Mouse (Mus musculus) kidney, embryonic 16.5 days (tissue): Measurements from ENCODE around the gene Coa7. TPM values are rescaled to one million over a fixed set of nuclear protein-coding genes. Genes with fewer than 3 reads are reported as not detected.

Experiments
- ATAC-seq: fragments of 200-750 bp; cut with Nextera tagmentation; 2 replicates; pipeline ENCODE4 v1.8.0; 2017; ENCODE audit warnings: moderate TSS enrichment; ENCODE audit not compliant: low FRiP score, low TSS enrichment
- H3K27ac ChIP-seq: fragments of 300-500 bp; sonication (generic); 2 replicates; pipeline ENCODE4 v1.5.1; 2014; ENCODE audit warnings: low read length
- H3K27me3 ChIP-seq: fragments of 300-500 bp; sonication (generic); 2 replicates; pipeline ENCODE4 v1.6.1; 2014; ENCODE audit warnings: low read length, control low read depth, mixed read lengths; ENCODE audit not compliant: insufficient read depth
- H3K36me3 ChIP-seq: fragments of 300-500 bp; sonication (generic); 2 replicates; pipeline ENCODE4 v1.6.1; 2014; ENCODE audit warnings: low read length, control low read depth, mixed read lengths; ENCODE audit not compliant: insufficient read depth
- H3K4me1 ChIP-seq: fragments of 300-500 bp; sonication (generic); 2 replicates; pipeline ENCODE4 v1.6.1; 2014; ENCODE audit warnings: low read length, control low read depth, mixed read lengths; ENCODE audit not compliant: insufficient read depth
- H3K4me2 ChIP-seq: fragments of 300-500 bp; sonication (generic); replicated peaks from 2 replicates; pipeline ENCODE4 v1.6.1; 2014; ENCODE audit warnings: low read depth, low read length
- H3K4me3 ChIP-seq: fragments of 300-500 bp; sonication (generic); 2 replicates; pipeline ENCODE4 v1.5.1; 2014; ENCODE audit warnings: mild to moderate bottlenecking, low read length
- H3K9ac ChIP-seq: fragments of 300-500 bp; sonication (generic); replicated peaks from 2 replicates; pipeline ENCODE4 v1.6.1; 2014; ENCODE audit warnings: low read length
- H3K9me3 ChIP-seq: fragments of 300-500 bp; sonication (generic); 2 replicates; pipeline ENCODE4 v1.6.1; 2016; ENCODE audit warnings: low read length, control low read depth
- WGBS: fragments of 180-500 bp; shearing (Covaris S2); extraction: QIAGEN DNeasy Blood & Tissue Kit; methylation state at CpG from one replicate; pipeline ENCODE4 v1.1.7; 2014; 5-methylcytosine and 5-hydroxymethylcytosine counted together
- polyA plus RNA-seq: library from polyadenylated mRNA; unstranded; fragments of >200 nt; fragmentation: Nextera tagmentation; extraction: Ambion mirVana; gene quantifications from 2 replicates; pipeline ENCODE4 v1.2.1, GENCODE M21; 2015

Gene Coa7
- polyA plus RNA-seq, 1 experiment from 2014 or later, result 52.9 TPM

DNA sequence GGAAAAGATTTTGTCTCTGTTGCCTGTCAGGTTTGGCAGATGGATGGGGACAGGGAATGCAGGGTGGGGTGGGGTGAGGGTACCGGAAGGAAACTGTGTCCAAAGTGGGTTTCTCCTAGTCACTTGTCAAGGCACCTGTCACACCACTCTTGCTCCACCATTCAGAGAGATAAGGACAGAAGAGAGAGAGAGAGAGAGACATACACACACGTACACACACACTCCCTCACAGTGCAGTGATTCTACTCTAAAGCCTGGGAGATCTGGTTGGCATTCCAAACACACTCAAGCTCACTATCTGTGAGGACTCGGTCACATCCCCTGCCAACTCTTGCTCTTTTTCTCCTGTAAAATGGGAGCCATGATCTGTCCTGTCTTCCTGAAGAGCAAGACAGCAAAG lies 44.2 kb downstream of the Coa7 start:
- H3K4me3 ChIP-seq, result no peak overlapping the region
- H3K27ac ChIP-seq, result no peak overlapping the region
- peaks cover 9% of the 10 kb centered on the region for H3K4me1 ChIP-seq
- H3K9ac ChIP-seq, result no peak overlapping the region
- 81% methylated on average over 3 of the region's 3 CpGs for WGBS
- H3K36me3 ChIP-seq, result no peaks in the 10 kb centered on the region
- H3K4me2 ChIP-seq, result no peak overlapping the region
- H3K27me3 ChIP-seq, result no peaks in the 10 kb centered on the region
- no peak for ATAC-seq
- H3K9me3 ChIP-seq, result no peaks in the 10 kb centered on the region

DNA sequence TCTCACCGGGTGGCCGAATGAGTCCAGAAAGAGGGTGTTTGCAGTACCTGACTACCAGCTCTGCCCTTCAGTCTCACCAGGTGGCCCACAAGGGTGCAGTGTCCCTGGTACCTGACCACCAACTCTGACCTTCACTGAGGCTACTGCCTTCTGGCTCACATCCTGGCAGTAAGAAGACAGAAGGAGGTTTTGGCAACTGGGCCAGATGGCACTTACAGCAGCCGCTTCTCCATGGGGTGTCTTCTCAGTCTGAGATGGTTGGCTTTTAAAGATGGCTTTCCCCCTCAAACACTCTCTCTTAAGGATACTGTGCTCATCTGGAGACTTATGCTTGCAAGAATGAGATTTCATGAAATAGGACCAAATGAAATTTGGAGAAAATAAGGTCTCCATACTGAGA lies 51.5 kb downstream of the Coa7 start:
- H3K27me3 ChIP-seq, result peaks cover 22% of the 10 kb centered on the region
- H3K4me3 ChIP-seq, result no peak overlapping the region
- H3K9ac ChIP-seq, result no peak overlapping the region
- H3K27ac ChIP-seq, result no peak overlapping the region
- ATAC-seq, result no peak
- 66% methylated on average over 3 of the region's 3 CpGs for WGBS
- no peak overlapping the region for H3K4me2 ChIP-seq
- H3K9me3 ChIP-seq, result no peaks in the 10 kb centered on the region
- H3K4me1 ChIP-seq, result 0 out of 2 replicates have a peak, but pooled peaks cover 3% of the 10 kb centered on the region
- H3K36me3 ChIP-seq, result no peaks in the 10 kb centered on the region

DNA sequence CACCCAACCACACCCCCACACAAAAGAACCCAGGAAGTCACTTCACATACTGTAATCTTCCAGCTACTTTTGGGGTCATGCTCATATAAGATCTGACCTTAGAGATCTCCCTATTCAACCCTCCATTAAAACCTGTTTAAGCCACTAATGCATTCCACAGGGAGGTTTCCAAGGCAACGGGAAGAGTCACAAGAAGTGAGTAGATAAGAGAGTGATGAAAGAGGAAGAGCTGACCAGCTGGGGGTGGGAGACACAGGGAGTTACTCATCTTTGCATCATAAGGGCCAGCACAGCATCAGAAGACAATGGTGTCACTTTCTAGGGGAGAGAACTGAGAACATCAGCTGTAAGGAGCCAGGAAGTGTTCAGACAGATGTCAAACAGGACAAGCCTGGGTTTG lies 52.2 kb downstream of the Coa7 start:
- Histone ChIP-seq H3K4me2 (no peak overlapping the region), H3K4me1 (0 out of 2 replicates have a peak, but pooled peaks cover 3% of the 10 kb centered on the region), H3K27ac (no peak overlapping the region), H3K36me3 (no peaks in the 10 kb centered on the region), H3K4me3 (no peak overlapping the region), H3K9ac (no peak overlapping the region), H3K9me3 (no peaks in the 10 kb centered on the region), H3K27me3 (peaks cover 26% of the 10 kb centered on the region)
- 50% methylated on average over 1 of the region's 1 CpGs for WGBS
- no peak for ATAC-seq

DNA sequence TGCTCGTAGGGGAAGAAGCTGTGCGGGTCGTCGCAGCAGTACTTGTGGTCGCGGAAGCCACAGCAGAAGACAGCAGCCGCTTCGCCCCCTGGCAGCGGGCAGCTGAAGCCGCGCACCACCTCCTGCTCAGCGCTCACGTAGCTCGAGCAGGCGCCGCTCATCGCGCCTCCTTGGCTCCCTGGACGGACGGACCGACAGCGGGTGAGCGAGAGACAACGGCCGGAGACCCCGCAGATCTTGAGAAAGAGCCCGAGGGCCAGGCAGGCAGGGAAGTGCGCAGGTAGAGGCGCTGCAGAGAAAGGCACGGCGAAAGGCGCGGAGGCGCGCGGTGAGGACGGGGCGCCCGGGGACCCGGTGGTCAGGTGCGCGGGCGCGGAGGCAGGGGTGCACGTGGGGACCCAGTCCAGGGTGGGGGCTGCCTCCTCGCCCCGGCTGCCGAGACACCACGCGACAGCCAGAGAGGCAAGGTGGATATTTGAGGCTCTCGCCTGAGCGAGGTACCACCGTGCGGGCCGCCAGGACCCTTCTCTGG lies 55.3 kb downstream of the Coa7 start, which contains the start of gene Shisal2a:
Gene Shisal2a (minus strand): TSS at position 167 of the 532 bp plus-strand sequence.
- H3K4me1 ChIP-seq, result peaks cover 10% of the 10 kb centered on the region; the same call in 1 of the 2 replicates
- 0 out of 2 replicates have a peak, but pooled peaks have one; percentile 24 for ATAC-seq
- H3K27me3 ChIP-seq, result peaks cover 26% of the 10 kb centered on the region
- H3K4me3 ChIP-seq, result peak within 1 kb of the TSS; percentile 53
- H3K4me2 ChIP-seq, result peak within 1 kb of the TSS; percentile 76
- H3K9me3 ChIP-seq, result no peaks in the 10 kb centered on the region
- peak within 1 kb of the TSS; percentile 71 for H3K9ac ChIP-seq
- no peak within 1 kb of the TSS for H3K27ac ChIP-seq
- WGBS, result 2% methylated on average over 52 of the region's 55 CpGs
- H3K36me3 ChIP-seq, result no peaks in the 10 kb centered on the region

DNA sequence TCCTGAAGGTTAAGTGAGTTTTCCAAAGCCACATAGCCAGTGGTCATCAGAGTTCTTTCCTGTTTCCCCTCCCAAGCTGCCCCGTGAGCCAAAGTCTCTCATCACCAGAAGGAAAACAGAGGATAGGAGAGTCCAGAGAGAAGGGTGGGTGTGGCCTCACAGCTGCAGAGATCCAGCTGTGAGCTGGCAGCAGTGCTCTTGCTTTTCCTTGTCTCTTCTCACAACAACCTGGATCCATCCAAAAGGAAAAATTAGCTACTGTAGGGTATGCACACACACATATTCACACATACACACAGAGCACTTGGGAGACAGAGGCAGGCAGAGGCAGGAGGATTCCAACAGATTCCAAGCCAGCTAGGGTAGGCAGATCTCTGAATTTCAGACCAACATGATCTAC lies 58.1 kb downstream of the Coa7 start:
- Histone ChIP-seq H3K9ac (no peak overlapping the region), H3K27ac (no peak overlapping the region), H3K4me1 (peaks cover 11% of the 10 kb centered on the region; the same call in 1 of the 2 replicates), H3K27me3 (peaks cover 26% of the 10 kb centered on the region), H3K4me3 (no peak overlapping the region), H3K9me3 (no peaks in the 10 kb centered on the region), H3K4me2 (no peak overlapping the region), H3K36me3 (no peaks in the 10 kb centered on the region)
- WGBS, result 20% methylated on average over 1 of the region's 1 CpGs
- no peak for ATAC-seq

DNA sequence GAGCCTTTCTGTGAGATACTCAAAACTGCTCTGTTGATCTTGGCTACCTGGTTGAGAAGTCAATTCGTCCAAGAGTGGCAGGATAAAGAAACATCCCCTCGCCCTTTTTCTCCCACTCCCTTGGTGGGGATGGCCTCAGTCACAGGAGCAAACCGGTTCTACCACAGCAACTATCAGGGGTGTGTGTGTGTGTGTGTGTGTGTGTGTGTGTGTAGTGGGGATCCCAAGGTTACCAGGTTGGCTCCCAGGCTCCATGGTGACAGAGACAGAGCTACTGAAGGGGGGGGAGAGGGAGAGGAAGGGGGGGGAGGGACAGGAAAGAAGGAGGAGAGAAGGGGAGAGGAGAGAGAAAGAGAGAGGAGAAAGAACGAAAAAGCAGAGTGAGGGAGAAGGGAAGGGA lies 59.2 kb downstream of the Coa7 start:
- 27% methylated on average over 4 of the region's 4 CpGs for WGBS
- Histone ChIP-seq H3K9me3 (no peaks in the 10 kb centered on the region), H3K9ac (peak overlapping the region; percentile 72), H3K36me3 (no peaks in the 10 kb centered on the region), H3K4me3 (peak overlapping the region; percentile 44), H3K27me3 (peaks cover 20% of the 10 kb centered on the region), H3K4me2 (peak overlapping the region; percentile 67), H3K4me1 (peaks cover 11% of the 10 kb centered on the region; the same call in 1 of the 2 replicates), H3K27ac (peak overlapping the region; percentile 82)
- no peak; the same call in 1 of the 2 replicates for ATAC-seq

DNA sequence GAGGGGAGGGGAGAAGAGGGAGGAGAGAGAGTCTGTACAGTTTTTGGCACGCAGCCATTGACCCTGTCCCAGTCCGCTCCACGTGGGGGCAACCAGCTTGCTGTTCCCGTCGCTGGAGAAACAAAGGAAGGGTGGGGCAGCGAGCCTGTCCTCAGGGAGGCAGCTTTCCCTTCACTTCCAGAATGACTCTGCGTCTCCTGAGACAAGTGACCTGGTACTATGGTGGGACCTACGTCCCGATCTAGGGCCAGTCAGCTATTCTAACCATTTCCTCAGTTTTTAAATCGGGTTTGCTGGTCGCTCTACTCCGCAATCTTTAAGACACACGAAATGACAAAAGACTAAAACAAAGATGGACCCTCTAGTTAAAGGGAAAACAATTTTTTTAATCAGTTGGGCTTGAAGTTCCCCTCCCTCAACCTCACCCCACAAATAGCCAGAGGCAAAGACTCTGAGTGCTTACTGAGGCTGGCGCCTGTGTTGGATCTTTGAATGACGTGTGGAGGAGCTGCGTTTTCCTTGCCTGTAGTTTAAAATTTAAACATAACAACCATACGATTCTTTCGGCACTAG lies 59.8 kb downstream of the Coa7 start:
- Histone ChIP-seq H3K36me3 (no peaks in the 10 kb centered on the region), H3K27ac (peak overlapping the region; percentile 82), H3K9ac (peak overlapping the region; percentile 72), H3K4me1 (peaks cover 11% of the 10 kb centered on the region; the same call in 1 of the 2 replicates), H3K9me3 (no peaks in the 10 kb centered on the region), H3K27me3 (peaks cover 14% of the 10 kb centered on the region), H3K4me3 (peak overlapping the region; percentile 44), H3K4me2 (peak overlapping the region; percentile 67)
- peak; percentile 83 for ATAC-seq
- WGBS, result 1% methylated on average over 18 of the region's 18 CpGs

DNA sequence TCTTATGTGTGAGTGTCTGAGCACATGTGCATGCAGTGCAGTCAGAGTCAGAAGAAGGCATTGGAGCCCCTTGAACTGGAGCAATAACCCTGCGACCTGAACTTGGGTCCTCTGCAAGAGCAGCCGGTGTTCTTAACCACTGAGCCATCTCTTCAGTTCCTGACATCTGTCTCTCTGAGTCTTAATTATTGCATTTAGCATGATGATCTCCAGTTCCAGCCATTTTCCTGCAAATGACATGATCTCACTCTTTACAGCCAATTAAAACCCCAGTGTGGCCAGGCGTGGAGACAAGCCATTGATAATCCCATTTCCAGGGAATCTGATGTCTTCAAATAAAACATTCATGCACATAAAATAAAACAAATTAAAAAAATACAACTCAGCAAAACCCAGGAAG lies 60.8 kb downstream of the Coa7 start:
- H3K4me2 ChIP-seq, result no peak overlapping the region
- H3K36me3 ChIP-seq, result no peaks in the 10 kb centered on the region
- peaks cover 8% of the 10 kb centered on the region; the same call in 1 of the 2 replicates for H3K4me1 ChIP-seq
- H3K9ac ChIP-seq, result no peak overlapping the region
- no peak overlapping the region for H3K4me3 ChIP-seq
- H3K27ac ChIP-seq, result no peak overlapping the region
- H3K27me3 ChIP-seq, result peaks cover 11% of the 10 kb centered on the region
- no peak for ATAC-seq
- 60% methylated on average over 3 of the region's 3 CpGs for WGBS
- H3K9me3 ChIP-seq, result no peaks in the 10 kb centered on the region

DNA sequence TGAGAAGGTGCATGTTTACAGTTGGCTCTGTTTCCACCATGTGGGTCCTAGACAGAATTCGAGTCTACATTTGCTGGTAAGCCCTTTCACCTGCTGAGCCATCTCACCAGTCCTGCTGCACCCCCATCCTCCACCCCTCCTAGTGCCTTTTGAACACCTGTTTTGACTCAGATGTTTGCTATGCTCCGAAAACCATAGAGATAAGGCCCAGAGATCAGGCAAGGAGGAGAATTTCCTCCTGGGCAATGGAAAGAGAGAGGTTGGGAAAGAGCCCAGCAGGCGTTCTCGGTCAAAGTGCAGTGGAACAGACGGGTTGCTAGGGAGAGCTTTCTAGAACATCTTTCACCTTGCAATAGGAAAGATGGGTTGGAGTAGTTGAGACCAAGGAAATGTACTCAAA lies 63.2 kb downstream of the Coa7 start:
- Histone ChIP-seq H3K4me1 (peaks cover 8% of the 10 kb centered on the region; the same call in 1 of the 2 replicates), H3K4me3 (no peak overlapping the region), H3K9me3 (0 out of 2 replicates have a peak, but pooled peaks cover 5% of the 10 kb centered on the region), H3K27ac (no peak overlapping the region), H3K4me2 (no peak overlapping the region), H3K36me3 (no peaks in the 10 kb centered on the region), H3K9ac (no peak overlapping the region), H3K27me3 (no peaks in the 10 kb centered on the region)
- 70% methylated on average over 5 of the region's 5 CpGs for WGBS
- ATAC-seq, result no peak
